Comparison of ENCODE assay signal across 2 mouse cellular contexts in the genomic region with DNA sequence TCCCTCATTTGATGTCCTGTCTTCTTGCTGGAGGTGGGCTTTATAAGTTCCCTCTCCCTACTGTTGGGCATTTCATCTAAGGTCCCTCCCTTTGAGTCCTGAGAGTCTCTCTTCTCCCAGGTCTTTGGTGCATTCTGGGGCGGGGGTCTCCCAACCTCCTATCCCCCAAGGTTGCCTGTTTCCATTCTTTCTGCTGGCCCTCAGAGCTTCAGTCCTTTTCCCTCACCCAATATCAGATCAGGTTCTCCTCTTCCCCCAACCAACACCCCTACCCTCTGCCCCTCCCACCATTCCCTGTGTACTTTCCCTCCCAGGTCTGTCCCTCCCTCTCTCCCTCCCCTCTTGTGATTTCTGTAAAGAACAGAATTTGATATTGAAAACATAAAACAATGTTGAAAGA.
DNase-seq lines count a peak whose midpoint lies in the region; ATAC-seq lines count a peak whose summit lies in the region.
"Not testable (repeated sequence)": the region's sequence is repeated elsewhere in the genome, so short reads cannot be mapped to it uniquely, and the experiment has no call there.

No protein-coding gene starts in this region.

- H3K36me3 ChIP-seq in midbrain, embryonic 11.5 days (ENCODE audit: control insufficient read depth, insufficient read depth, low read length), result not testable (repeated sequence)

- not testable (repeated sequence) for H3K4me3 ChIP-seq in midbrain, embryonic 11.5 days (ENCODE audit: low read depth, low read length)

- not testable (repeated sequence) for H3K4me2 ChIP-seq in midbrain, embryonic 11.5 days

- not testable (repeated sequence) for ATAC-seq in midbrain, embryonic 11.5 days (ENCODE audit: low FRiP score)

- WGBS in midbrain, embryonic 11.5 days, result 75% methylated on average over 1 of the region's 1 CpGs

- H3K4me1 ChIP-seq in midbrain, embryonic 11.5 days (ENCODE audit: control insufficient read depth, insufficient read depth, low read length), result not testable (repeated sequence)

- peak; percentile 65 for DNase-seq in heart, adult 11 months
- DNase-seq in midbrain, embryonic 11.5 days (ENCODE audit: low spot score, missing footprints), result peak; percentile 60

- not testable (repeated sequence) for H3K27me3 ChIP-seq in midbrain, embryonic 11.5 days (ENCODE audit: control insufficient read depth, insufficient read depth, low read length)

- H3K9ac ChIP-seq in midbrain, embryonic 11.5 days (ENCODE audit: low read length), result not testable (repeated sequence)

- not testable (repeated sequence) for H3K27ac ChIP-seq in midbrain, embryonic 11.5 days (ENCODE audit: low read depth, low read length)

- H3K9me3 ChIP-seq in midbrain, embryonic 11.5 days (ENCODE audit: control insufficient read depth, low read length), result not testable (repeated sequence)
